Mouse (Mus musculus): ENCODE results near the gene Fubp3. TPM values are rescaled to one million over a fixed set of nuclear protein-coding genes. Genes with fewer than 3 reads are reported as not detected.

The Fubp3 gene
- 44.9 TPM for polyA plus RNA-seq (2017; shearing (Covaris generic))

DNA sequence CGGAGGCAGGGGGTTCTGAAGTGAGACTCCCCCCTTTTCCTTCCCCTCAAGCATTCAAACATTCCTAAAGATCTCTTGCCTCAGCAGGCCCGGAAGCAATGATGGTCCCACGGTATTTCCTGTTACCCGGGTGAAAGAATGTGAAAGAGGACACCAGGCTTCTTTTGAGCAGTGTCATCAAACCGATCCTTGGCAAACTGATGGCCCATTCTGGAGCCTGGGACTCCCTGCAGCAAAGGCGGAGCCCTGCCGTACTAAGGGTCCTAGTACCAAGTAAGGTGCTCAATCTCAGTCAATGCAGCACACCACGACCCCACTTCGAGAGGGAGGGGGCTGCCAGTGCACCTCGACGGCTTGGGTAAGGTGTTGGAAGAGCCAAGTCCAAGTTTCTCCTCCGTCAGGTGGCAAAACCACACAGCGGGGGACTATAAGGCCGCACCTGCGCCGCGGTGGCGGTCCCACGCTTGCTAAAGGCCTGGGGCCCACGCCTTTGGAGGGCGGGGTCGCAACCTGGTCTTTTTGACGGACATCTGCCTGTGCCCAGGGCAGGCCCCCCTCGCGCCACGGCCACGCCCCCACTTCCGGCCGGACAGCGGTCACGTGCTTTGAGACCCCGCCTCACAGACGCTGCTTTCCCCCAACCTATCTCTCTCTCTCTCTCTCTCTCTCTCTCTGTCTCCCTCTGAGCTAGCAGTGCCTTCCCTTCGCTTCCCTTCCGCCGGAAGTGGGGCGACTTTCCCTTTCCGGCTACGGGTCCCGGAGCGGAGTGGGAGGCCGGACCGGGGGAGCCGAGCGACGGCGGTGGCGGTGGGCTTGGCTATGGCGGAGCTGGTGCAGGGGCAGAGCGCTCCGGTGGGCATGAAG is at the start of gene Fubp3:
TSS of gene Fubp3 (plus strand) at position 601 of the 864 bp plus-strand sequence.

GRCm38 (mm10) chr2:31639901-31640608 is 67.6 kb downstream of the Fubp3 start, which contains the start of gene Prdm12:
Gene Prdm12 (plus strand): TSS chr2:31640037.

Other genes starting within 250 kb of the Fubp3 start
- 122 TPM for gene Ass1, start 102.4 kb upstream of the Fubp3 start, polyA plus RNA-seq (2017; shearing (Covaris generic))
- not detected for gene Prdm12, start 67.4 kb downstream of the Fubp3 start, polyA plus RNA-seq (2017; shearing (Covaris generic))
- gene Exosc2, start 98.1 kb downstream of the Fubp3 start, polyA plus RNA-seq (2017; shearing (Covaris generic)), result 43.1 TPM
- 25.0 TPM for gene Abl1, start 115.7 kb downstream of the Fubp3 start, polyA plus RNA-seq (2017; shearing (Covaris generic))
- 0.23 TPM for gene Qrfp, start 237.9 kb downstream of the Fubp3 start, polyA plus RNA-seq (2017; shearing (Covaris generic))

Measured in inflammation-experienced regulatory T-cells, adult 16 weeks (primary cell).